Mouse (Mus musculus): ENCODE data around the gene Tnnt2.
A peak's percentile ranks its signal among the peaks of the same experiment; 100 is the strongest.

Tnnt2 gene

GRCm38 (mm10) chr1:135858533-135858932 lies 22.4 kb downstream of the Tnnt2 start:
- Histone ChIP-seq H3K27me3 (ENCODE audit: control insufficient read depth, insufficient read depth, low read length, poor library complexity, severe bottlenecking) (no peaks in the 10 kb centered on the region), H3K36me3 (ENCODE audit: control insufficient read depth, insufficient read depth, low read length, poor library complexity, severe bottlenecking) (no peaks in the 10 kb centered on the region)
- DNase-seq (ENCODE audit: low read depth, low spot score) = no peak

DNA sequence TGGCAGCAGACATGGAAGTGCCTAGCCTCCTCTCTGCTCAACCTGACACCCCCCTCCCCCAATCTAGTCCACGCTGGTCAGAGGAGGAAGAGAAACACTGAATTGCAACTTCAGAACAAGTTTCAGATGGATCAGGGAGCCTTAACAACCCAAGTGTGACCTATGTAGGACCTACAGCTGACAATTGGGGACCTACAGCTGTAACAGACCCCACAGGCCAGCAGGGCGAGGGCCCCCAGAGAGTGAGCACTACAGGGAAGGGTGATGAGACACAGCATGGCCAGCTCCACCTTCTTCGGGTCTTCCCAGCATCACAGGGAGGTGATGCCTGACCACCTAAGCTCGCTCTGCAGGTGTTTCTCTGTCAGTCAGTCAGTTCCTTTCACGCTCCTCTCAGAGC lies 24.9 kb downstream of the Tnnt2 start:
- no peak for DNase-seq (ENCODE audit: low read depth, low spot score)
- Histone ChIP-seq H3K27me3 (ENCODE audit: control insufficient read depth, insufficient read depth, low read length, poor library complexity, severe bottlenecking) (no peaks in the 10 kb centered on the region), H3K36me3 (ENCODE audit: control insufficient read depth, insufficient read depth, low read length, poor library complexity, severe bottlenecking) (no peaks in the 10 kb centered on the region)

DNA sequence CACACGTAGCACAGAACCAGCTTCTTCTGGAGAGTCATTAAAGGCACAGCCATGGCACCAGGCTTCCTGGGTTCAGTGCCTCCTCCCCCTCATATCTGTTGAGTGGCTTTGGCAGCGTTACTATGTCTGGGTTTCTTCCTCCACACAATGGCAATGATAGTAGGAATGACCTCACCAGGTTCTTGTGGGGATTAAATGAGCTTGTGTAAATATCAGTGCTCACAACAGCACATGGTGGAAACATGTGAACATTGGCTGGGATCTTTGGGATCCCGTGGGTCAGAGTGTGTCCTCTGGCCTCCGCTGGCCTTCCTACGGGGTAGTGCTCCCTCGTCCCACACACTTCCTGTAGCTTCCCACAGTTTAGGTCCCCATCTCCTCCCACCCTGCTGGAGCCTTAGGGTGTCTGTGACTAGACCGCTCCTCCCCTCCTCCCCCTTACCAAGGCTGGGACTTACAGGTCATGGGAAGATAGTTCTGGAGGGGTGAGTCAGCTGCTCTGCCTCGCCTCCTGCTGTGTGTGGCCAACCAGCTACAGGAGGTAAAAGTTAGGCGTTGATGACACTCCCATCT lies 25.9 kb downstream of the Tnnt2 start:
- no peak for DNase-seq (ENCODE audit: low read depth, low spot score)
- no peaks in the 10 kb centered on the region for H3K27me3 ChIP-seq (ENCODE audit: control insufficient read depth, insufficient read depth, low read length, poor library complexity, severe bottlenecking)
- H3K36me3 ChIP-seq (ENCODE audit: control insufficient read depth, insufficient read depth, low read length, poor library complexity, severe bottlenecking) = no peaks in the 10 kb centered on the region

DNA sequence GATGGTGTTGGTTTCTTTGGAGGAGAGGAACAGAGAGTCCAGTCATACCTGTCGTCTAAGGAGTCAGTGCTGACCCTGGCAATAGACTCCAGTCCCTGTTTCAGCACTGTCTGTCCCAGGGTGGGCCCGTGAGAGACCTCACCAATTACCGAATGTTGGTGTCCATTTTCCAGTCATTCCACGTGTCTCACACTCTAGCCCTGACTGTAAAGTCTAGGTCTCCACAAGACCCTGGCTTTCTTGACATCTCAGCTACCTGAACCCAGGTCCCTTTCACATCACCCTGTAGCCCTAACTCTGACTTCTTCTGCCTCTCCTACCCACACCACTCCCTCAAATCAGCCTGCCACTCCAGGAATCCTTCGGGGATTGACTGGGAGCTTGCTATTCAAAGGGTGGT lies 26.4 kb downstream of the Tnnt2 start:
- no peak for DNase-seq (ENCODE audit: low read depth, low spot score)
- Histone ChIP-seq H3K27me3 (ENCODE audit: control insufficient read depth, insufficient read depth, low read length, poor library complexity, severe bottlenecking) (no peaks in the 10 kb centered on the region), H3K36me3 (ENCODE audit: control insufficient read depth, insufficient read depth, low read length, poor library complexity, severe bottlenecking) (no peaks in the 10 kb centered on the region)

DNA sequence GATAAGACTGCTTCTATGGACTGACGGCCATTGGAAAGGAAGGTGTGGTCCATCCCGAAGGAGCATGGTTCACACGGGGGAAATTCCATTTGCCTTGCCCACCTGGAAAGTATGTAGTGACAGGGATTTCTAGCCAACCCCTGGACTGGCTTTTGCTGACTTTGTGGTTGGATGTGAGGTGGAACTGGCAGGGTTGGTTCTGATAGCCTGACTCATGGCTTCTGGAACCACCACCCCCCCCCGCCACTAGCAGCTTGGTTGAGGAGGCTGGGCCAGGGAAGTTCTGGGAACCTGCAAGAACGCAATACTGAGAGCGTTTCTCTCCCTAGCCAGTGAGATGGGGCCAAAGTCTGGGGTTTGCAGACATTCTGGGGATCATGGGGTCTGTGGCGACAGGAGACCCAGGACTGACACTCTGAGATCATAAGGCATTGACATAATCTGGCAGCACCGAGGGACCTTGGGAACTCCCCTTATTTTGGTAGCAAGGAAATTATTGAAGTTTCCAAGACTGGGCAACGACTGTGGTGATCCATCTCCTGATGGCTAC lies 27.7 kb downstream of the Tnnt2 start:
- DNase-seq (ENCODE audit: low read depth, low spot score) = no peak
- H3K36me3 ChIP-seq (ENCODE audit: control insufficient read depth, insufficient read depth, low read length, poor library complexity, severe bottlenecking) = no peaks in the 10 kb centered on the region
- H3K27me3 ChIP-seq (ENCODE audit: control insufficient read depth, insufficient read depth, low read length, poor library complexity, severe bottlenecking) = no peaks in the 10 kb centered on the region

DNA sequence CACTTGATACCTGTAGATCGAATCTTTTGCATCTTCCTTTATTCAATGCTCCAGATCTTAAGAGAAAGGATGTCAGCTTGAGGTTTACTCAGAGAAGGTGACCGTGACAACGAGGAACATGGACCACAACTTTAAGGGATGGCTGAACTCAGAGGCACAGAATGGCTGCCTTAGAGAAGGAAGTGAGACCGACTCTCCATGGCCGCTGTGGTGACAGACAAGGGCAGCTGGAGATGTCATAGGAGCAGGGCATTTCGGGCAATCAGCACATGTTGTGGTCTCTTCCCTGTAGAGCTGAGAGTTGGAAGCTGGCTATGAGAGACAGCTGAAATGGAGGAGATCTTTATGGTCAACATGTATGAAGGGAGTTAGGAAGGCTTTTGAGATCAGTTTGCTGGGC lies 28.7 kb downstream of the Tnnt2 start:
- Histone ChIP-seq H3K27me3 (ENCODE audit: control insufficient read depth, insufficient read depth, low read length, poor library complexity, severe bottlenecking) (no peaks in the 10 kb centered on the region), H3K36me3 (ENCODE audit: control insufficient read depth, insufficient read depth, low read length, poor library complexity, severe bottlenecking) (no peaks in the 10 kb centered on the region)
- no peak for DNase-seq (ENCODE audit: low read depth, low spot score)

DNA sequence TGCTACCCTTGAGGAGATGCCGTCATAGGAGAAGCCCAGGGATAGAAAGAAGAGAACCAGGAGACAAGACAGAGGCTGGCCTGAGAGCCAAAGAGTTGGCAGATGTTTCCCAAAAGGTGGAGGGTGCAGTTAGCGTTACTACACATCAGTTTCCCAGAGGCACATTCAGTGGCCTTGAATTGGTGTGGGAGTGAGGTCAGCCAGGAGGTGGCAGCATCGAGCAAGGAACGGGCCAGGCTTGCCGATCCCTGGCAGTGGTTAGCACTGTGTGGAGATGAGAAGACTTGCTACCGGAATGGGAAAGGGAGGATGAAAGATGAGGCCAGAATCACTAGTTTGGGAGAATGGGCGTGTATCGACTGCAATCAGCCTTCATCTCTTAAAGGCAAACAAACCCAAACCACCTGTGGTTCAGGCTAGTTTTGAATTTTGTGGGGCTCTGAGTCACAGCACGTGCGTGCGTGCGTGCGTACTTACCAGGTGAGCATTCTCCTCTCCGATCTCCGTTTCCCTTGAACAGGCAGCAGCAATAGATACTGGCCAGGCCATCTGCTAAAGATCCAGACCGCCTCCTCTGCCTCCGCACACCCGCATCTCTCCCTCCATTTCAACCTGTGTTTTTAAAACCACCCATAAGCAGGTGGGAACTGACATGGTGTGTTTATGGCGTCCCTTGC lies 29.5 kb downstream of the Tnnt2 start:
- peak; percentile 50 for DNase-seq (ENCODE audit: low read depth, low spot score)
- no peaks in the 10 kb centered on the region for H3K27me3 ChIP-seq (ENCODE audit: control insufficient read depth, insufficient read depth, low read length, poor library complexity, severe bottlenecking)

DNA sequence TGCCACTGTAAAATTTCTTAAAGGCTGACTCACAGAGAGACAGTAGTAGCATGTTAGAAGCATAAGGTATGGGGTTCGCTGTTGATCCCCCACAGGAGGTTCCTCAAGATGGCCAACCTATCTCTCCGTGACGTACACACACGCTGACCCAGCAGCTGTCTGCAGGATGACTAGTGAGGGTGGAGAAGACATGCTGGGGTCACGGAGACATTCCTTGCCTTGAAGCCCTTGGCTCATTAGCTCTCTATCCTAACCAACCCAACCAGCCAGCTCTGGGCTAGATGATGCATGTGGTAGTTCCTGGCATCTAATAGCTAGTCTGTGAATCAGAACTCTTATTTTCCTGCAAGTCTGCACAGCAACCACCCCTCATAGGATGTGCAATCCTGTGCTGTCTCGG lies 32.4 kb downstream of the Tnnt2 start:
- DNase-seq (ENCODE audit: low read depth, low spot score) = no peak
- no peaks in the 10 kb centered on the region for H3K36me3 ChIP-seq (ENCODE audit: control insufficient read depth, insufficient read depth, low read length, poor library complexity, severe bottlenecking)
- H3K27me3 ChIP-seq (ENCODE audit: control insufficient read depth, insufficient read depth, low read length, poor library complexity, severe bottlenecking) = no peaks in the 10 kb centered on the region

More for the DNA sequence above, 29.5 kb downstream of the Tnnt2 start:
- no peaks in the 10 kb centered on the region for H3K36me3 ChIP-seq (ENCODE audit: control insufficient read depth, insufficient read depth, low read length, poor library complexity, severe bottlenecking)

DNA sequence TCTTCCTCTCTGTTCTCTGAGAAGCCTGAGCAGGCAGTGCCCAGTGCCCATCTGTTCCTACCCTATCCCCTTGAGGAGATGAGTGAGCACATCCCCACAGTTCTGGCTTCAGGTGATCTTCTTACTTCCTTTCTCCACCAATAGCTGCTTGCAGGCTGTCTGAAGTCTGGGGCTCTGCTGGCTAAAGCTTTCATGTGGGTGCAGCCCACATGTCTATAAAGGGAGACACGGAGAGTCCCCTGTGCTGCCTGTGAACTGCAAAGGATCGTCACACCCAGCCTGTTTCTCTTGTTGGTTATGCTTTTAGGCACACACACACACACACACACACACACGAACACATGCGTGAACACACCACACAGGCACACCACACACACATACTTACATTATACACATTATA lies 36.8 kb downstream of the Tnnt2 start:
- no peak for DNase-seq (ENCODE audit: low read depth, low spot score)
- H3K36me3 ChIP-seq (ENCODE audit: control insufficient read depth, insufficient read depth, low read length, poor library complexity, severe bottlenecking) = no peaks in the 10 kb centered on the region
- H3K27me3 ChIP-seq (ENCODE audit: control insufficient read depth, insufficient read depth, low read length, poor library complexity, severe bottlenecking) = no peaks in the 10 kb centered on the region

DNA sequence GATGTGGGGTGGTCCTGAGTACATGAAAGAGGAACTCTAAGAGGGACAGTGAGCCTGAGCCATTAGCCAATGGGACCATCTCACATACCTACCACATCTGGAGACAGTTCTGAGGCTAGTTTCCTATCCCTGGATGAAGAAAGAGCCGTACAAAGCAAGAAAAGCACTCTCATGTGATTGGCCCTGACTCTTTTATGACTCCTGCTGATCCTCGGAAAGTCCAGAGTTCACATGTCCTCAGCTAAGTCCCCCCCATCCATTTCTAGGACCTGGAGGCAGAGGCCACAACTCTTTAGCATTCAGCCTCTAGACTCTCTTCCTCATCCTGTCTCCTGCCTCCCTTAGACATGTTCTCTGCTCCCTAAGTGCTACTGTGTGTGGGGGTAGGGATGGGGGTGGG lies 41.1 kb downstream of the Tnnt2 start:
- DNase-seq (ENCODE audit: low read depth, low spot score) = no peak
- H3K36me3 ChIP-seq (ENCODE audit: control insufficient read depth, insufficient read depth, low read length, poor library complexity, severe bottlenecking) = no peaks in the 10 kb centered on the region
- H3K27me3 ChIP-seq (ENCODE audit: control insufficient read depth, insufficient read depth, low read length, poor library complexity, severe bottlenecking) = no peaks in the 10 kb centered on the region

DNA sequence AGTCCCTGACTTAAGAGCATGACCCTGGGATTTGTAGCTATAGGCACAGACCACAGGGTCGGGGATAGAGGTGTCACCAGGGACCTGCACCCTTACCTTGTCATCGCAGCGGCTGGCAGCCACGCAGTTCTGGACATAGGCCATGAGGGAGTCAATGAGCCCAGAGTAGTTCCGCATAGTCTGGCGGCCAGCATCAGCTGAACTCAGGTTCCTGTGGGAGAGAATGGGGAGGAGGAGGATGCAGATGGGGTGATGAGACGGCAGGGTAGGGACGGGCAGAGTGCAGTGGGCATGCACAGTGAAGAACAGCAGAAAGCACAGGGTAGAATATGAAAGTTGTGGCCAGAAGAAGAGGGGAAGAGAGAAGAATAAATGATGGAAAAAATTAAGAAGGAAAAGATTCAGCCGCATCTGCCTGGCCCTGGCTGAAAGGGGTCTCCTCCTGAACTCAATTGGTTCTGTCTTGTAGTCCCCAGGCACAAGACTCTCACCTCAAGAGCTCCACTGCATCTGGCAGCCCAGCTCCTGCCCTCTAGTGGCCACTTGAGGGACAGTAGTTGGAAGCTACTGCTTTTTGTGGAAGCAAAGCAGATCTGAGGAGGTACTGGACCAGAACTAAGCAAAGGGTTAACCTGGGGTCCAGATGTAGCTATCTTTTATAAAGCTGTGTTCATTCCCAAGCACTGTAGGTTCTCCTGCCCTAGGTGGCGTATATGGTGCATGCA lies 46.4 kb downstream of the Tnnt2 start:
- no peaks in the 10 kb centered on the region for H3K27me3 ChIP-seq (ENCODE audit: control insufficient read depth, insufficient read depth, low read length, poor library complexity, severe bottlenecking)
- H3K36me3 ChIP-seq (ENCODE audit: control insufficient read depth, insufficient read depth, low read length, poor library complexity, severe bottlenecking) = no peaks in the 10 kb centered on the region
- DNase-seq (ENCODE audit: low read depth, low spot score) = peak; percentile 43

DNA sequence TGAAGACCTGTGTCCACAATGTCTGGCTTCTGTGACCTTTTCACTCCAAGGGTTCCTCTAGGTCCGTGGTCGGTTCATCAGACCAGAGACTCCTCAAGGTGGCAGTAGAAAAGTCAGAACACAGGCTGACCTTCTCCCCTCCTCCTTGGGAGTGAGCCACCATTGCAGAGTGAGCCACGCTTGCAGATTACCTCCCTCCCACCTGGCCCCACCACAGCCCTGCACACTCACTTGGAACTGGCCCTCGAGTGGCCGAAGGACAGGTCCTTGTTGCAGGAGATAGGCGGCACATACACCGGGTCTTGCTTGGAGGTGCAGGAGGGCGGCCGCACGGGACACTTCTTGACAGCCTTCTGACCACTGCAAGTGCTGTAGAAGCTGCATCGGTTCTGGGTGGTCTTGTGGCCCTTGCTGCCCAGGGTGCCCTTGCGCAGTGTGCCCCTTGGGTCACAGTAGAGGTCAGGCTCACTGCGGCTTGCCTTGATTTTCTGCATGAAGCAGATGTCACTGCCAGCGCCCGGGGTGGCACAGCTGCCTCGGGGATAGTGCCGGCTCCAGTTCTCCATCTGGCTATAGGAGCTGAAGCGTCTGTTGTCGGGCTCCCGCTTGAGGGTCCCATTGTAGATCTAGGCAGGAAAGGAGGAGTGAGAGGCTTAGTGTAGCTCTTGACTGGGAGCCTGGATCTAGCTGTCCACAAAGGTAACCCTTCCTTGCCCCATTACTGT lies 53.5 kb downstream of the Tnnt2 start:
- H3K36me3 ChIP-seq (ENCODE audit: control insufficient read depth, insufficient read depth, low read length, poor library complexity, severe bottlenecking) = no peaks in the 10 kb centered on the region
- H3K27me3 ChIP-seq (ENCODE audit: control insufficient read depth, insufficient read depth, low read length, poor library complexity, severe bottlenecking) = no peaks in the 10 kb centered on the region
- no peak for DNase-seq (ENCODE audit: low read depth, low spot score)

- H3K27me3 ChIP-seq (ENCODE audit: control insufficient read depth, insufficient read depth, low read length, poor library complexity, severe bottlenecking) = no peaks in the 10 kb centered on the region
- no peak for DNase-seq (ENCODE audit: low read depth, low spot score)
- H3K36me3 ChIP-seq (ENCODE audit: control insufficient read depth, insufficient read depth, low read length, poor library complexity, severe bottlenecking) = no peaks in the 10 kb centered on the region
Measured at GRCm38 (mm10) chr1:135891424-135892216, 55.5 kb downstream of the Tnnt2 start.

GRCm38 (mm10) chr1:135892233-135892632 lies 56.1 kb downstream of the Tnnt2 start:
- H3K36me3 ChIP-seq (ENCODE audit: control insufficient read depth, insufficient read depth, low read length, poor library complexity, severe bottlenecking) = no peaks in the 10 kb centered on the region
- no peaks in the 10 kb centered on the region for H3K27me3 ChIP-seq (ENCODE audit: control insufficient read depth, insufficient read depth, low read length, poor library complexity, severe bottlenecking)
- no peak for DNase-seq (ENCODE audit: low read depth, low spot score)

Measured in splenic B cell, adult 2 months (primary cell).